ENCODE assay signal across 1 mouse cellular context in the genomic region with DNA sequence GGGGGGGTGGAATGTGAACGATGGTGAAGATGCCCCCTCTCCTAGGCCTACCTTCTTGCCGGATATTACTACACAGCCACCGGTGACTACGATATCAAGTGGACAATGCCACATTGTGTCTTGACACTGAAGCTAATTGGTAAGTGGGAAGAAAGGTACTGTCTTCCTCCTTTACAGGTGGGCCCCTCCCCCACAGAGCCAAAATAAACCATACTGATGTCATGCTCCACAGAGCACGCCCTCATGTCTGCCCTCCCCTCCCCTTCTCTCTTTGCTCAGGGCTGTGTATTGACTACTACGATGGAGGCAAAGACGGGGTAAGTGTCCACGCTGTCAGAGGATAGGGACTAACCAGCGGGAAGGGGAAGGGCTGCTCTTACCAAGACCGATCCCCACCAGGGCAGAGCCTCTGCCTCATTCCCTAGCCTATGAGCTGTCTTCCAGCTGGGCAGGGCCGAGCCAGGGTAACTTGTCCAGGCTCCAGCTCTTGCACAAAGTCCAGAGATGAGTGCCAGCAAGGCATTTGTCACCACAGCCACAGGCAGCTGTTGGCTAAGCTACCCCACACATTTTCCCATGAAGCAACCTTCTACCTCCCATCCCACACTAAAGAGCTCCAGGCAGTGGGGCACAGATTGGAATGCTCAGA.
TF ChIP-seq lines count a peak whose summit lies in the region.

No protein-coding gene starts in this region.

TF ChIP-seq in MEL, 35 proteins besides CTCF, POLR2A, EP300 and RAD21:
- TF ChIP-seq TBP (IDR thresholded peaks at IDR 0.05; ENCODE audit: low read depth, low read length): no peak
- TF ChIP-seq POLR2AphosphoS5 (IDR thresholded peaks at IDR 0.05; ENCODE audit: borderline replicate concordance, low read depth, low read length): 0 out of 2 replicates have a peak, but pooled peaks have one; percentile 20
- no peak for TF ChIP-seq MXI1 (IDR thresholded peaks at IDR 0.05; ENCODE audit: low read depth, low read length)
- TF ChIP-seq MAX (IDR thresholded peaks at IDR 0.05; ENCODE audit: low read length): no peak
TF ChIP-seq in MEL: peak in this region for 1.
